Mouse (Mus musculus) testis, postnatal 10 days (tissue): ENCODE measurements around the gene H2-Aa.

Experiments used
- DNase-seq: peaks from one replicate; pipeline ENCODE4 v3.0.0; 2021; ENCODE audit warnings: low spot score

The H2-Aa gene

GRCm38 (mm10) chr17:34263811-34264371 lies 23.7 kb downstream of the H2-Aa start:
- DNase-seq, result no peak

- DNase-seq, result peak; percentile 74
Observed at GRCm38 (mm10) chr17:34263068-34263467, 24.6 kb downstream of the H2-Aa start.

- peak; percentile 86 for DNase-seq
Observed at GRCm38 (mm10) chr17:34261502-34261901, 26.1 kb downstream of the H2-Aa start.

GRCm38 (mm10) chr17:34260551-34260950 lies 27.1 kb downstream of the H2-Aa start:
- DNase-seq, result no peak

- peak; percentile 88 for DNase-seq
Observed at GRCm38 (mm10) chr17:34257594-34258375, 29.8 kb downstream of the H2-Aa start, which contains the start of gene H2-Ab1. H2-Ab1 (plus strand) TSS chr17:34257689.

- DNase-seq, result no peak
Observed at GRCm38 (mm10) chr17:34256501-34256900, 31.1 kb downstream of the H2-Aa start.

- no peak for DNase-seq
Observed at GRCm38 (mm10) chr17:34251666-34252065, 36.0 kb downstream of the H2-Aa start.

GRCm38 (mm10) chr17:34249878-34250277 lies 37.7 kb downstream of the H2-Aa start:
- no peak for DNase-seq

- no peak for DNase-seq
Observed at GRCm38 (mm10) chr17:34249361-34249760, 38.3 kb downstream of the H2-Aa start.

- DNase-seq, result peak; percentile 17
Observed at GRCm38 (mm10) chr17:34248764-34249163, 38.9 kb downstream of the H2-Aa start.

GRCm38 (mm10) chr17:34247047-34247446 lies 40.6 kb downstream of the H2-Aa start:
- no peak for DNase-seq

- peak; percentile 25 for DNase-seq
Observed at GRCm38 (mm10) chr17:34244656-34245055, 43.0 kb downstream of the H2-Aa start.

- DNase-seq, result peak; percentile 8
Observed at GRCm38 (mm10) chr17:34240916-34241315, 46.7 kb downstream of the H2-Aa start.

GRCm38 (mm10) chr17:34240366-34240765 lies 47.3 kb downstream of the H2-Aa start:
- peak; percentile 19 for DNase-seq

- no peak for DNase-seq
Observed at GRCm38 (mm10) chr17:34239601-34240041, 48.0 kb downstream of the H2-Aa start.

- DNase-seq, result peak; percentile 45
Observed at GRCm38 (mm10) chr17:34238706-34239105, 48.9 kb downstream of the H2-Aa start, which contains the start of gene H2-Ob. H2-Ob (plus strand) TSS chr17:34238903.

- peak; percentile 23 for DNase-seq
Observed at GRCm38 (mm10) chr17:34237741-34238140, 49.9 kb downstream of the H2-Aa start.

GRCm38 (mm10) chr17:34236691-34237090 lies 50.9 kb downstream of the H2-Aa start:
- peak; percentile 26 for DNase-seq

GRCm38 (mm10) chr17:34234926-34235325 lies 52.7 kb downstream of the H2-Aa start:
- peak; percentile 80 for DNase-seq
